Mouse (Mus musculus) spleen, adult 2 months (tissue): ENCODE results near the gene Repin1. TPM values are rescaled to one million over a fixed set of nuclear protein-coding genes. Genes with fewer than 3 reads are reported as not detected.

ENCODE experiments used
- DNase-seq, 2 experiments: peaks; one replicate each; pipeline versions ENCODE4 v3.0.0 to v3.0.0-alpha.2; 2012 to 2021; ENCODE audit warnings: low spot score in 2 of 2, low read depth in 1 of 2
- H3K27ac ChIP-seq: fragments of 200-500 bp; 2 replicates; pipeline ENCODE4 v1.5.1; 2012; ENCODE audit warnings: low read length, inconsistent platforms; ENCODE audit not compliant: insufficient read depth
- H3K27me3 ChIP-seq: fragments of 200-500 bp; 2 replicates; pipeline ENCODE4 v1.6.1; 2012; ENCODE audit warnings: mild to moderate bottlenecking, moderate library complexity, low read length, inconsistent platforms; ENCODE audit not compliant: control insufficient read depth, insufficient read depth
- H3K36me3 ChIP-seq: fragments of 200-500 bp; 2 replicates; pipeline ENCODE4 v1.6.1; 2012; ENCODE audit warnings: mild to moderate bottlenecking, low read length, inconsistent platforms; ENCODE audit not compliant: control insufficient read depth, insufficient read depth
- H3K4me1 ChIP-seq: fragments of 200-500 bp; 2 replicates; pipeline ENCODE4 v1.6.1; 2011; ENCODE audit warnings: inconsistent platforms; ENCODE audit not compliant: control insufficient read depth, insufficient read depth, insufficient read length
- H3K4me3 ChIP-seq: fragments of 200-500 bp; 2 replicates; pipeline ENCODE4 v1.5.1; 2011; ENCODE audit warnings: mild to moderate bottlenecking, inconsistent platforms; ENCODE audit not compliant: insufficient read depth, insufficient read length; ENCODE audit errors: extremely low read depth
- CTCF ChIP-seq: fragments of 200-500 bp; IDR thresholded peaks from 2 replicates; pipeline ENCODE4 v1.5.1; 2011; ENCODE audit warnings: mild to moderate bottlenecking, inconsistent platforms; ENCODE audit not compliant: insufficient read depth, insufficient read length, insufficient replicate concordance; ENCODE audit errors: extremely low read depth
- POLR2A ChIP-seq: fragments of 200-500 bp; IDR thresholded peaks from 2 replicates; pipeline ENCODE4 v1.6.1; 2011; ENCODE audit warnings: low read depth, low read length, inconsistent platforms
- WGBS: fragments of 180-500 bp; shearing (Covaris S2); methylation state at CpG from one replicate; pipeline ENCODE4 v1.1.7; 2018; 5-methylcytosine and 5-hydroxymethylcytosine counted together
- polyA plus RNA-seq: library from polyadenylated mRNA; depleted of rRNA; stranded (reverse); fragments of >200 nt; gene quantifications from 2 replicates; pipeline ENCODE4 v1.2.3, GENCODE M21; 2012

Repin1 gene
- polyA plus RNA-seq, 1 experiment: 12.4 TPM

DNA sequence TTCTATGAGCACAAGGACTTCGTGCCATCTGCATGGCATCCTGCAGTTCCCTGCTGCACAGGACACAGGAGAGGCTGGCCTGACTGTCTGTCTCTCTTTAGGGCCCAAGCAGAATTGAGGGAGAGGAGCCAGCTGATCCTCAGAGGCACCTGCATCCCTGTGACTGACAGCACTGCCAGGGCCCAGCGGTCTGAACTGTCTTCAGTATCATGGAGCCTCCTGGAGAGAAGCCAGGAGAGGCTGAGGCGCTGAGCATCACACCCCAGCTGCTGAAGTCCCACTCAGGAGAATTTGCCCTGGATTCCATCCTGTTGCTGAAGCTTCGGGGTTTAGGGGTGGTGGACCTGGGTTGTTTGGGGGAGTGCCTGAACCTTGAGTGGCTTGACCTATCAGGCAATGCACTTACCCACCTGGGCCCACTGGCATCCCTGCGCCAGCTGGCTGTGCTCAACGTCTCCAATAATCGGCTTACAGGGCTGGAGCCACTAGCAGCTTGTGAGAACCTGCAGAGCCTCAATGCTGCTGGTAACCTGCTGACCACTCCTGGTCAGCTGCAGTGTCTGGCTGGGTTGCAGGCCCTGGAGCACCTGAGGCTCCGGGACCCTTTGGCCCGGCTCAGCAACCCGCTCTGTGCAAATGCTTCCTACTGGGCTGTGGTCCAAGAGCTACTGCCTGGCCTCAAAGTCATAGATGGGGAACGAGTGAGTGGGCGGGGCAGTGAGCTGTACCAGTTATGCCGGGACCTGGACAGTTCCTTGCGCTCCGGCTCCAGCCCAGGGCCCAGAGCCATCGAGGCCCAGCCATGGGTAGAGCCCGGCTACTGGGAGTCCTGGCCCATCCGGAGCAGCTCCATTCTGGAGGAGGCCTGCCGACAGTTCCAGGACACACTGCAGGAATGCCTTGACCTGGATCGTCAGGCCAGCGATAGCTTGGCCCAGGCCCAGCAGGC lies 25.4 kb upstream of the Repin1 start:
- Histone ChIP-seq H3K4me1 (peaks cover 2% of the 10 kb centered on the region; the same call in 1 of the 2 replicates), H3K36me3 (no peaks in the 10 kb centered on the region), H3K27me3 (no peaks in the 10 kb centered on the region), H3K27ac (no peak overlapping the region), H3K4me3 (no peak overlapping the region)
- TF ChIP-seq CTCF (no peak), POLR2A (no peak)
- WGBS: 71% methylated on average over 21 of the region's 21 CpGs
- DNase-seq: no peak

DNA sequence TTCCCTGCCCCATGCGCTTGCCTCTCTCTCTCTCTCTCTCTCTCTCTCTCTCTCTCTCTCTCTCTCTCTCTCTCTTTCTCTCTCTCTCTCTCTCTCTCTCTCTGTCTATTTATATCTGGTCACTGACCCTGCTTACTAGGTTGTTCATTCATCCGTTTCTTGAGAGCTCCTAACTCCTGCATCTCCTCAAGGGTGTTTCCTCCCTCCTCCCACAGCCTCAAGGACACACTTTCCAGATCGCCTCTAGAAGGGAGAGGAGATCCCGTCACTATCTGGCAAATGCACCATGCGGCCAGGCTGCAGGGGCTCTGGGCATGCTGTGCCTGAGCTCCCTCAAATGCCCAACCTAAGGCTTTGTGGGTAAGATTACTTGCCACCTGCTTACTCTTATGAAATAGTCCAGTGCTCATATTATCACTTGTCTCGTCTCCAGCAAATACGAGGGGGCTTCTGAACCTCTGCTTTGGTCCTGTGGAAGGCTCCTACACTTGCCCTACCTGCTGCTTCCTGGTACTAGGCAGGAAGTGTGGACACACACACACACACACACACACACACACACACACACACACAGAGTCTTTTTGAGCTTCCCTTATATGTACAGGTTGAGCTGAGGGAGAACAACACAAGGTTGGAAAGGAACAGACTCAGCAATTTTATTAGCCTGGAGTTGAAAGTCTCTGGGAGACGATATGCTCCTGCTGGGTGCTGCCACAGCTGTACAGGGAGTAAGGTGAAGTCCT lies 24.4 kb upstream of the Repin1 start:
- H3K4me3 ChIP-seq: no peak overlapping the region
- TF ChIP-seq POLR2A (no peak), CTCF (no peak)
- H3K27me3 ChIP-seq: no peaks in the 10 kb centered on the region
- WGBS: 59% methylated on average over 7 of the region's 8 CpGs
- no peak for DNase-seq
- H3K4me1 ChIP-seq: peaks cover 2% of the 10 kb centered on the region; the same call in 1 of the 2 replicates
- no peaks in the 10 kb centered on the region for H3K36me3 ChIP-seq
- no peak overlapping the region for H3K27ac ChIP-seq

- no peak for DNase-seq
- TF ChIP-seq POLR2A (no peak), CTCF (no peak)
- Histone ChIP-seq H3K27ac (peak overlapping the region; percentile 2; the same call in 1 of the 2 replicates), H3K4me3 (peak overlapping the region; percentile 10; the same call in 1 of the 2 replicates), H3K36me3 (no peaks in the 10 kb centered on the region), H3K4me1 (peaks cover 2% of the 10 kb centered on the region; the same call in 1 of the 2 replicates), H3K27me3 (no peaks in the 10 kb centered on the region)
- WGBS: 94% methylated on average over 5 of the region's 5 CpGs
Observed at GRCm38 (mm10) chr6:48572014-48572413, 21.7 kb upstream of the Repin1 start.

DNA sequence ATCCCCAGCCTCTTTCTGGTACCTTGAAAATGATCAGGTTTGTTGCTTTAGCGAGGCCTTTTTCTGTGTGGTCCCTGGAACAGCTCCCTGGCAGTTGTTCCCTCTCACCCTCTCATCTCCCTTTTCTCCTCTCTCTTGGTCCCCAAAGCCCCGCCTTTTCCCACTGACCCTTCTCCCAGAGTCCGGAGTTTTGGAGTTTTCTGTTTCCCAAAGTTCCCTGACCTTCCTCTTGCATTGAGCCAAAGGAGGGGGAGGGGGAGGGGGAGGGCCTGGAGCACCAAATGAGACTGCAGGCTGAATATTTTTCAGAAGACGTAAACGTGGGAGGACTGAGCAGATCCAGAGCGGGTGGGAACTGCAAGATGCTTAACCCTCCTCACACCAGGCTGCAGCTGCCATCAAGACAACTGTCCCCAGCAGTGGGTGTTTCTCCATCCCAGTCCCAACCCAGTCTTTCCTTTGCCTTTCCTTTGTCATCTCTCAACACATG lies 21.1 kb upstream of the Repin1 start, which contains the start of gene Rarres2:
Rarres2 (minus strand) TSS at position 218 of the 490 bp plus-strand sequence.
- peak within 1 kb of the TSS; percentile 10; the same call in 1 of the 2 replicates for H3K4me3 ChIP-seq
- peaks cover 2% of the 10 kb centered on the region; the same call in 1 of the 2 replicates for H3K4me1 ChIP-seq
- no peak for DNase-seq
- WGBS: 76% methylated on average over 6 of the region's 6 CpGs
- no peaks in the 10 kb centered on the region for H3K27me3 ChIP-seq
- H3K36me3 ChIP-seq: no peaks in the 10 kb centered on the region
- peak within 1 kb of the TSS; percentile 2; the same call in 1 of the 2 replicates for H3K27ac ChIP-seq
- no peak for TF ChIP-seq POLR2A

DNA sequence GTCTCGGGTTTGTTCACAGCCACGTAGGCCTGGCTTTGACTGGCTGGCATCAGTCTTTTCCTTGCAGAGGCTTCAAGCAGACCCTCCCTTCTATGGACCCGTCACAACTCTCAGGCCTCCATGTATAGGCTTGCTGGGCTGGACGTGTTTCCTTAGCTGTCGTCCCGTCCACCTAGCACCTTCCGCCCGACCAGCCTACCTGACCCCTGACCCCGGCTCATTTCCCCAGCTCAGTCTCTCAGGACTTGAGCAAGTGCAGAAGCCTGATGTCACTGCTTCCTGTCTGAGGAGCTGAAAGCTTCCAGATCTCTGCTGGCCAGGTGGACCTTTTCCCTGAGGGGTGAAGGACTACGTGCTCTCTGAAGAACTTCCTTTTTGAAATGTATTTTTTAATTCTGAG lies 20.4 kb upstream of the Repin1 start:
- Histone ChIP-seq H3K27me3 (no peaks in the 10 kb centered on the region), H3K4me1 (peaks cover 2% of the 10 kb centered on the region; the same call in 1 of the 2 replicates), H3K27ac (no peak overlapping the region), H3K36me3 (no peaks in the 10 kb centered on the region), H3K4me3 (no peak overlapping the region)
- DNase-seq: no peak
- TF ChIP-seq CTCF (no peak), POLR2A (no peak)
- 63% methylated on average over 10 of the region's 10 CpGs for WGBS

GRCm38 (mm10) chr6:48573981-48574380 lies 19.7 kb upstream of the Repin1 start:
- TF ChIP-seq POLR2A (no peak), CTCF (no peak)
- Histone ChIP-seq H3K36me3 (no peaks in the 10 kb centered on the region), H3K4me1 (peaks cover 2% of the 10 kb centered on the region; the same call in 1 of the 2 replicates), H3K27ac (no peak overlapping the region), H3K27me3 (no peaks in the 10 kb centered on the region), H3K4me3 (no peak overlapping the region)
- WGBS: 91% methylated on average over 3 of the region's 3 CpGs
- DNase-seq: no peak
